Mouse (Mus musculus) kidney, adult 8-10 months (tissue): Measurements from ENCODE around the gene Obox2.
"Not testable (repeated sequence)": the region's sequence is repeated elsewhere in the genome, so short reads cannot be mapped to it uniquely, and the experiment has no call there.

Experiments used
- DNase-seq, 2 experiments: peaks; one replicate each; pipeline ENCODE4 v3.0.0; 2022

The Obox2 gene

GRCm38 (mm10) chr7:15388421-15388998, at the start of gene Obox2, which contains the start of gene Obox1:
TSS of gene Obox2 (plus strand) at chr7:15388721.
TSS of gene Obox1 (plus strand) at chr7:15388948.
- not testable (repeated sequence) for DNase-seq

GRCm38 (mm10) chr7:15399147-15399874, 10.8 kb downstream of the Obox2 start:
- DNase-seq = not testable (repeated sequence)

GRCm38 (mm10) chr7:15406816-15407215, 18.3 kb downstream of the Obox2 start:
- not testable (repeated sequence) for DNase-seq

- not testable (repeated sequence) for DNase-seq
Measured at GRCm38 (mm10) chr7:15418046-15418445, 29.5 kb downstream of the Obox2 start.

- DNase-seq = not testable (repeated sequence)
Measured at GRCm38 (mm10) chr7:15425537-15425936, 37.0 kb downstream of the Obox2 start.
